Mouse (Mus musculus) C2C12 (cell line): ENCODE data around the gene Uap1.

Experiments
- CEBPB ChIP-seq: IDR thresholded peaks from one replicate; pipeline ENCODE4 v1.6.1; 2011; ENCODE audit warnings: low read depth, mild to moderate bottlenecking, control low read depth, moderate library complexity
- CTCF ChIP-seq: IDR thresholded peaks from one replicate; pipeline ENCODE4 v1.5.1; 2011; ENCODE audit not compliant: control insufficient read depth, insufficient read depth, insufficient read length
- FOSL1 ChIP-seq: IDR thresholded peaks from one replicate; pipeline ENCODE4 v1.8.0; 2011; ENCODE audit warnings: mild to moderate bottlenecking, low read length; ENCODE audit not compliant: poor library complexity, insufficient read depth, severe bottlenecking
- MAX ChIP-seq: IDR thresholded peaks from one replicate; pipeline ENCODE4 v1.6.1; 2011; ENCODE audit warnings: mild to moderate bottlenecking, control low read depth
- MYOD1 ChIP-seq: IDR thresholded peaks from one replicate; pipeline ENCODE4 v1.6.1; 2011; ENCODE audit warnings: low read depth; ENCODE audit not compliant: control insufficient read depth, insufficient read length
- MYOG ChIP-seq: IDR thresholded peaks from one replicate; pipeline ENCODE4 v1.6.1; 2011; ENCODE audit not compliant: control insufficient read depth, insufficient read length; ENCODE audit errors: extremely low read depth
- USF1 ChIP-seq: IDR thresholded peaks from one replicate; pipeline ENCODE4 v1.6.1; 2011; ENCODE audit warnings: low read depth, mild to moderate bottlenecking, control low read depth, moderate library complexity

DNA sequence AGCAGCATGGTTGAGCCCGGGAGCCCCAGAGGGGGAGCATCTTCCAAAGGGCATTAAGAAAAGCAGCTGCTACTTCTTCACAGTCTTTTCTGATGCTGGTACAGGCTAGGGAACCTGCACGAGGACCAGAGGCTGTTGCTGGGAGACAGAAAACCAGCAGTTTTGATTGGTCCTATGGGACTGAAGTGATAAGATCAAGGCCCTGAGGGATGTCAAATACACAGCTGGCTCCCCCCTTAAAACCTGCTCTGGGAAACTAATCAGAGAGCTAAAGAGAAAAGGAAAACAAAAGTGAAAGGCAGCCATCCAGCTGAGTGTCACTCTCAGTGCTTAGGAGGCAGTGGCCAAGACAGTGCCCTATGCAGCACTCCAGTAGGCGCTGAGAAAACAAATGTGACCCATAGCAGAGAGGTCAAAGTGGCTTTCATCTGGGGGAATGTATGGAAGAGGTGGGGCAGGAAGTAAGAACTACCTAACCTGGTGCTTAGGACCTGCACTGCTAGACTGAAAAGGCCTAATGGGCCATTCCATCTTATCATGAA, 14.3 kb downstream of the Uap1 start:
- TF ChIP-seq CTCF, result no peak
- TF ChIP-seq MYOD1, result no peak
- no peak for TF ChIP-seq FOSL1
- TF ChIP-seq MAX, result no peak
- TF ChIP-seq MYOG, result no peak
- no peak for TF ChIP-seq CEBPB
- TF ChIP-seq USF1, result no peak
